Mouse (Mus musculus): ENCODE measurements around the gene Nr1d1. TPM values are rescaled to one million over a fixed set of nuclear protein-coding genes. Genes with fewer than 3 reads are reported as not detected.
A peak's percentile ranks its signal among the peaks of the same experiment; 100 is the strongest.

Nr1d1 gene
- polyA plus RNA-seq, 1 experiment, result 213 TPM

- H3K4me1 ChIP-seq (ENCODE audit: control insufficient read depth, insufficient read depth, low read length), result peaks cover 40% of the 10 kb centered on the region
- no peak overlapping the region for H3K4me3 ChIP-seq (replicated peaks; ENCODE audit: extremely low read depth, low read depth, low read length)
- TF ChIP-seq CTCF (IDR thresholded peaks at IDR 0.05; ENCODE audit: insufficient read depth, low read length) (no peak), POLR2A (IDR thresholded peaks at IDR 0.05; ENCODE audit: borderline replicate concordance, extremely low read depth, low read depth, low read length) (no peak; the same call in 1 of the 2 replicates)
- WGBS, result 57% methylated on average over 5 of the region's 5 CpGs
- DNase-seq, result peak; percentile 33
Measured at GRCm38 (mm10) chr11:98766816-98767215, 8.3 kb downstream of the Nr1d1 start.

GRCm38 (mm10) chr11:98766346-98766745, 8.8 kb downstream of the Nr1d1 start:
- DNase-seq, result no peak
- 45% methylated on average over 2 of the region's 2 CpGs for WGBS
- H3K4me3 ChIP-seq (replicated peaks; ENCODE audit: extremely low read depth, low read depth, low read length), result no peak overlapping the region
- TF ChIP-seq CTCF (IDR thresholded peaks at IDR 0.05; ENCODE audit: insufficient read depth, low read length) (no peak), POLR2A (IDR thresholded peaks at IDR 0.05; ENCODE audit: borderline replicate concordance, extremely low read depth, low read depth, low read length) (no peak)
- peaks cover 37% of the 10 kb centered on the region for H3K4me1 ChIP-seq (ENCODE audit: control insufficient read depth, insufficient read depth, low read length)

- TF ChIP-seq CTCF (IDR thresholded peaks at IDR 0.05; ENCODE audit: insufficient read depth, low read length), result no peak
- no peak for TF ChIP-seq POLR2A (IDR thresholded peaks at IDR 0.05; ENCODE audit: borderline replicate concordance, extremely low read depth, low read depth, low read length)
- 28% methylated on average over 8 of the region's 9 CpGs for WGBS
- H3K4me1 ChIP-seq (ENCODE audit: control insufficient read depth, insufficient read depth, low read length), result peaks cover 31% of the 10 kb centered on the region
- peak; percentile 30 for DNase-seq
- H3K4me3 ChIP-seq (replicated peaks; ENCODE audit: extremely low read depth, low read depth, low read length), result no peak overlapping the region
Measured at GRCm38 (mm10) chr11:98765421-98766309, 9.5 kb downstream of the Nr1d1 start.

DNA sequence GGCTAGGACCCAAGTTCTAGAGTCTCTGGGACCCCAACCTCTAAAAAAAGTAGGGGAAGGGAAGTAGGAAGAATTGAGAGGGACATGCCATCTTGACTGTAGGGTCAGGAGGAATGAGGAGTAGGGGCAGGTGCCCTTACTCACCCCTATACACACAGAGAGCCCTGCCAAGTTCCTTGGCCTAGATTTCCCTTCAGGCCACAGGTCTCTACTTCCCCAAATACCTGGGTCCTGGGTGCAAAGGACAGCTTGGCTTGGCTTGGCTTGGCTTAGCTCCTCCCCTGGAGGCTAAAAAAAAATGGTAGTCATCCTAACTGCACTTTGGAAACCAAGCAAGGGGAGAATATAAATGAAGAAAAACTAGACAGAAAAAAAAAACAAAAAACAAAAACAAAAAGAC, 10.4 kb downstream of the Nr1d1 start:
- DNase-seq, result no peak
- Histone ChIP-seq H3K4me1 (ENCODE audit: control insufficient read depth, insufficient read depth, low read length) (peaks cover 23% of the 10 kb centered on the region), H3K4me3 (replicated peaks; ENCODE audit: extremely low read depth, low read depth, low read length) (no peak overlapping the region)
- TF ChIP-seq POLR2A (IDR thresholded peaks at IDR 0.05; ENCODE audit: borderline replicate concordance, extremely low read depth, low read depth, low read length) (no peak), CTCF (IDR thresholded peaks at IDR 0.05; ENCODE audit: insufficient read depth, low read length) (no peak)

DNA sequence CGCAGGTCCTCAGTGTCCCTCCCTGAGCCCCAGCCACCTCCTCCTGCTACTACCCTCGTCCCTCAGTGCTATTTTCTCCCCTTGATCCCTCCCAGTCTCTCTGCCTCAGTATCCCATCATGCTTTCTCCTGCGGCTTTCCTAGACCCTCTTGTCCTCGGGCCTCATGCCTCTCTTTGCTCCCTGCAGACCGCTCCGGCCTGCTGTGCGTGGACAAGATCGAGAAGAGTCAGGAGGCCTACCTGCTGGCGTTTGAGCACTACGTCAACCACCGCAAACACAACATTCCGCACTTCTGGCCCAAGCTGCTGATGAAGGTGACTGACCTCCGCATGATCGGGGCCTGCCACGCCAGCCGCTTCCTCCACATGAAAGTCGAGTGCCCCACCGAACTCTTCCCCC, 11.0 kb downstream of the Nr1d1 start:
- no peak for DNase-seq
- Histone ChIP-seq H3K4me3 (replicated peaks; ENCODE audit: extremely low read depth, low read depth, low read length) (no peak overlapping the region), H3K4me1 (ENCODE audit: control insufficient read depth, insufficient read depth, low read length) (peaks cover 17% of the 10 kb centered on the region)
- no peak for TF ChIP-seq POLR2A (IDR thresholded peaks at IDR 0.05; ENCODE audit: borderline replicate concordance, extremely low read depth, low read depth, low read length)
- TF ChIP-seq CTCF (IDR thresholded peaks at IDR 0.05; ENCODE audit: insufficient read depth, low read length), result no peak
- WGBS, result 78% methylated on average over 18 of the region's 18 CpGs

DNA sequence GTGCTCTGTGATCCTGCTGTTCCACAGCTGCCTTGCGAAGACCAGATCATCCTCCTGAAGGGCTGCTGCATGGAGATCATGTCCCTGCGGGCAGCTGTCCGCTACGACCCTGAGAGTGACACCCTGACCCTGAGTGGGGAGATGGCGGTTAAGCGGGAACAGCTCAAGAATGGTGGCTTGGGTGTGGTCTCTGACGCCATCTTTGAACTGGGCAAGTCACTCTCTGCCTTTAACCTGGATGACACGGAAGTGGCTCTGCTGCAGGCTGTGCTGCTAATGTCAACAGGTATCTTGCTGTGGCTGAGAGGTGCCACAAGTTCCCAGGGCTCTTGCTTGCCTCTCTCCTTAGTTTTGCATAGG, 11.7 kb downstream of the Nr1d1 start:
- 67% methylated on average over 8 of the region's 8 CpGs for WGBS
- Histone ChIP-seq H3K4me1 (ENCODE audit: control insufficient read depth, insufficient read depth, low read length) (peaks cover 11% of the 10 kb centered on the region), H3K4me3 (replicated peaks; ENCODE audit: extremely low read depth, low read depth, low read length) (no peak overlapping the region)
- no peak for DNase-seq
- TF ChIP-seq POLR2A (IDR thresholded peaks at IDR 0.05; ENCODE audit: borderline replicate concordance, extremely low read depth, low read depth, low read length), result no peak
- no peak for TF ChIP-seq CTCF (IDR thresholded peaks at IDR 0.05; ENCODE audit: insufficient read depth, low read length)

DNA sequence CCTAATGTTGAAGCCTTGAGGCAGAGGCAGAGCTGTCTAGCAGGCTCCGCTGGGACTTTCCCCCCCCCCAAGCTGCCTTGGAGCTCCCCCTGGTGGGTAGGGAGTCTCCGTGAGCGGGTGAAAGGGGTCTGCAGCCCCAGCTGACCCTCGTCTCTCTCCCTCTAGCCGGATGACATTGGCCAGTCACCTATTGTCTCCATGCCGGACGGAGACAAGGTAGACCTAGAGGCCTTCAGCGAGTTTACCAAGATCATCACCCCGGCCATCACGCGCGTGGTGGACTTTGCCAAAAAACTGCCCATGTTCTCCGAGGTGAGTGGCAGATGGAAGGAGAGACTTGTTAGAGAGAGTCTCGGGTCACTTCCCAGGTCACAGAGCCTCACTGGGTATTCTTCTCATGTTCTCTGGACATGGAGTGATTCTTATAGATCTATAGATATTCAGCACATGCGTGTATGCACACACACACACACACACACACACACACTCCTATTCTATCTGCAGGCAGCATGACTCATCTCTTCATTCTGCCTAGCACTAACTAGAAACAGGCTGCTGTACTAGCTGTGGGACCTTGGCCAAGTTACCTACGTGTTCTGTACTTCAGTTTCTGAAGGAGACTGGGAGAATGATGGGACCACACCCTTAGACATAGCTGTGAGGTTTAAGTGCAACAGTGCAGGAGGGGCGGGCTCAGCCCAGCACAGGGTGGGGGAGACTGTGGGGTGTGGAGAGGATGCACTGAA, 12.2 kb downstream of the Nr1d1 start:
- H3K4me1 ChIP-seq (ENCODE audit: control insufficient read depth, insufficient read depth, low read length), result peaks cover 7% of the 10 kb centered on the region
- TF ChIP-seq POLR2A (IDR thresholded peaks at IDR 0.05; ENCODE audit: borderline replicate concordance, extremely low read depth, low read depth, low read length) (no peak), CTCF (IDR thresholded peaks at IDR 0.05; ENCODE audit: insufficient read depth, low read length) (0 out of 2 replicates have a peak, but pooled peaks have one; percentile 17)
- WGBS, result 50% methylated on average over 17 of the region's 17 CpGs
- no peak overlapping the region for H3K4me3 ChIP-seq (replicated peaks; ENCODE audit: extremely low read depth, low read depth, low read length)
- DNase-seq, result peak; percentile 68

DNA sequence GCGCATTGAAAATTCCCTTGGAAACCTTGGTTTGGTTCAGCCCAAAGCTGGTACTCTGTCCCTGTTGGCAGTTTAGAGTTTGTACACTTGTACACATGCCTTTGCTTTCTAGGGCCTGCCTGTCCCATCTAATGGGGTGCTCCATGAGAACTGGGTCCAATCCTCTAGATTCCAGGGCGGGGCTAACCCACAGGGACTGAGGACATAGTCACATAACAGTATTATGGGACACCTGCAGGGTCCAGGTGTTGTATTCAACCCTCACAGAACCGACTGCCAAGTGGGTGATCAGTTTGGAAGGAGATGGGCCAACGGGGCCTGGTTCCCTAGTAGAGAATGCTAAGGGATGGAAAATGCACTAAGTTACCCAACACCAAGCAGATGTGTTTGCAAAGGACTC, 13.2 kb downstream of the Nr1d1 start:
- H3K4me1 ChIP-seq (ENCODE audit: control insufficient read depth, insufficient read depth, low read length), result peaks cover 7% of the 10 kb centered on the region
- no peak for DNase-seq
- TF ChIP-seq POLR2A (IDR thresholded peaks at IDR 0.05; ENCODE audit: borderline replicate concordance, extremely low read depth, low read depth, low read length), result no peak
- TF ChIP-seq CTCF (IDR thresholded peaks at IDR 0.05; ENCODE audit: insufficient read depth, low read length), result no peak
- H3K4me3 ChIP-seq (replicated peaks; ENCODE audit: extremely low read depth, low read depth, low read length), result no peak overlapping the region
- 91% methylated on average over 4 of the region's 4 CpGs for WGBS

DNA sequence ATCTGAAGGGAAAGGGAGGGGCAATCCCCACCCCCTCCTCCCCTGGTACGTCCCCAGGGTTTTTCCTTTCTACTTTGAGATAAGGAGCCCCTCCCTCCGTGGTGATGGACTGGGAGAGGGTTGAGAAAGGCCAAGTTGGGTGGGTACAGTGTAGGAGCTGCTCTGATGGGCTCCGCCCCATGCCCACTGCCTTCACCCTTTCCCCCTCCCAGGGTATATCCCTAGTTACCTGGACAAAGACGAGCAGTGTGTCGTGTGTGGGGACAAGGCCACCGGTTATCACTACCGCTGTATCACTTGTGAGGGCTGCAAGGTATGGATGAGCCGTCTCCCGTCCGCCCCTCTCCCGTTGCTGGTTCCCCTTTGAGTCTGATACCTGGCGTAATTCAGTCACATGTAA, 18.4 kb downstream of the Nr1d1 start:
- Histone ChIP-seq H3K4me3 (replicated peaks; ENCODE audit: extremely low read depth, low read depth, low read length) (no peak overlapping the region), H3K4me1 (ENCODE audit: control insufficient read depth, insufficient read depth, low read length) (peaks cover 21% of the 10 kb centered on the region)
- 82% methylated on average over 12 of the region's 12 CpGs for WGBS
- no peak for TF ChIP-seq CTCF (IDR thresholded peaks at IDR 0.05; ENCODE audit: insufficient read depth, low read length)
- no peak for TF ChIP-seq POLR2A (IDR thresholded peaks at IDR 0.05; ENCODE audit: borderline replicate concordance, extremely low read depth, low read depth, low read length)
- DNase-seq, result no peak
